Mouse (Mus musculus) forebrain, embryonic 16.5 days (tissue): ENCODE data around the gene Kif13a. TPM values are rescaled to one million over a fixed set of nuclear protein-coding genes. Genes with fewer than 3 reads are reported as not detected.

ENCODE experiments used
- ATAC-seq: fragments of 200-750 bp; cut with Nextera tagmentation; 2 replicates; pipeline ENCODE4 v1.8.0; 2017; ENCODE audit warnings: mild to moderate bottlenecking, moderate library complexity
- H3K27ac ChIP-seq: fragments of 300-500 bp; sonication (generic); 2 replicates; pipeline ENCODE4 v1.5.1; 2014; ENCODE audit warnings: low read length, control low read depth
- H3K27me3 ChIP-seq: fragments of 300-500 bp; sonication (generic); replicated peaks from 2 replicates; pipeline ENCODE4 v1.6.1; 2014; ENCODE audit warnings: low read length; ENCODE audit not compliant: control insufficient read depth, insufficient read depth
- H3K36me3 ChIP-seq: fragments of 300-500 bp; sonication (generic); 2 replicates; pipeline ENCODE4 v1.6.1; 2014; ENCODE audit not compliant: control insufficient read depth, insufficient read depth
- H3K4me1 ChIP-seq: fragments of 300-500 bp; sonication (generic); replicated peaks from 2 replicates; pipeline ENCODE4 v1.6.1; 2014; ENCODE audit warnings: low read length; ENCODE audit not compliant: control insufficient read depth, insufficient read depth
- H3K4me2 ChIP-seq: fragments of 300-500 bp; sonication (generic); 2 replicates; pipeline ENCODE4 v1.6.1; 2014; ENCODE audit warnings: mild to moderate bottlenecking, low read length, control low read depth
- H3K4me3 ChIP-seq: fragments of 300-500 bp; sonication (generic); replicated peaks from 2 replicates; pipeline ENCODE4 v1.5.1; 2014; ENCODE audit warnings: mild to moderate bottlenecking, low read length, control low read depth
- H3K9ac ChIP-seq: fragments of 300-500 bp; sonication (generic); replicated peaks from 2 replicates; pipeline ENCODE4 v1.6.1; 2014; ENCODE audit warnings: low read depth, low read length, control low read depth
- H3K9me3 ChIP-seq: fragments of 300-500 bp; sonication (generic); 2 replicates; pipeline ENCODE4 v1.6.1; 2016; ENCODE audit warnings: low read length; ENCODE audit not compliant: control insufficient read depth
- WGBS: fragments of 180-500 bp; shearing (Covaris S2); extraction: QIAGEN DNeasy Blood & Tissue Kit; methylation state at CpG from one replicate; pipeline ENCODE4 v1.1.7; 2014; 5-methylcytosine and 5-hydroxymethylcytosine counted together
- polyA plus RNA-seq: library from polyadenylated mRNA; unstranded; fragments of >200 nt; fragmentation: Nextera tagmentation; extraction: Ambion mirVana; gene quantifications from 2 replicates; pipeline ENCODE4 v1.2.1, GENCODE M21; 2015

Kif13a gene
- polyA plus RNA-seq, 1 experiment from 2014 or later = 5.3 TPM

GRCm38 (mm10) chr13:46713486-46713885 lies 216.2 kb downstream of the Kif13a start:
- 85% methylated on average over 5 of the region's 5 CpGs for WGBS
- Histone ChIP-seq H3K27me3 (no peaks in the 10 kb centered on the region), H3K4me1 (no peaks in the 10 kb centered on the region), H3K9ac (no peak overlapping the region), H3K4me2 (no peak overlapping the region), H3K36me3 (peaks cover 25% of the 10 kb centered on the region), H3K27ac (no peak overlapping the region), H3K4me3 (no peak overlapping the region), H3K9me3 (no peaks in the 10 kb centered on the region)
- no peak for ATAC-seq

GRCm38 (mm10) chr13:46703138-46703537 lies 226.5 kb downstream of the Kif13a start:
- no peaks in the 10 kb centered on the region for H3K9me3 ChIP-seq
- no peak for ATAC-seq
- H3K27ac ChIP-seq = no peak overlapping the region
- H3K27me3 ChIP-seq = no peaks in the 10 kb centered on the region
- H3K4me2 ChIP-seq = no peak overlapping the region
- no peak overlapping the region for H3K9ac ChIP-seq
- 78% methylated on average over 5 of the region's 5 CpGs for WGBS
- peaks cover 13% of the 10 kb centered on the region for H3K36me3 ChIP-seq
- H3K4me3 ChIP-seq = no peak overlapping the region
- H3K4me1 ChIP-seq = no peaks in the 10 kb centered on the region

- 93% methylated on average over 2 of the region's 2 CpGs for WGBS
- H3K9ac ChIP-seq = no peak overlapping the region
- ATAC-seq = no peak
Observed at GRCm38 (mm10) chr13:46701486-46701885, 228.2 kb downstream of the Kif13a start.

GRCm38 (mm10) chr13:46699372-46699771 lies 230.3 kb downstream of the Kif13a start:
- Histone ChIP-seq H3K9ac (no peak overlapping the region), H3K4me2 (no peak overlapping the region), H3K27me3 (no peaks in the 10 kb centered on the region), H3K36me3 (peaks cover 13% of the 10 kb centered on the region), H3K4me3 (no peak overlapping the region), H3K4me1 (no peaks in the 10 kb centered on the region), H3K9me3 (no peaks in the 10 kb centered on the region), H3K27ac (no peak overlapping the region)
- WGBS = 92% methylated on average over 1 of the region's 1 CpGs
- no peak for ATAC-seq

More at GRCm38 (mm10) chr13:46701486-46701885, 228.2 kb downstream of the Kif13a start:
- Histone ChIP-seq H3K4me2 (no peak overlapping the region), H3K36me3 (peaks cover 13% of the 10 kb centered on the region), H3K27me3 (no peaks in the 10 kb centered on the region), H3K4me1 (no peaks in the 10 kb centered on the region), H3K9me3 (no peaks in the 10 kb centered on the region), H3K27ac (no peak overlapping the region), H3K4me3 (no peak overlapping the region)

Other genes starting within 250 kb of the Kif13a start
- gene Nup153, start 201.9 kb downstream of the Kif13a start, polyA plus RNA-seq = 21.7 and 25.9 TPM in 2 replicates
- gene Nhlrc1, start 85.0 kb upstream of the Kif13a start, polyA plus RNA-seq = 14.9 and 15.3 TPM in 2 replicates
- 24.7 and 28.1 TPM in 2 replicates for gene Kdm1b, start 113.6 kb upstream of the Kif13a start, polyA plus RNA-seq
- 18.9 and 24.2 TPM in 2 replicates for gene Tpmt, start 114.9 kb upstream of the Kif13a start, polyA plus RNA-seq
- gene Dek, start 176.3 kb upstream of the Kif13a start, polyA plus RNA-seq = 143 and 152 TPM in 2 replicates
- 0.62 and 0.71 TPM in 2 replicates for gene Rnf144b, start 192.8 kb upstream of the Kif13a start, polyA plus RNA-seq